16 mouse cellular contexts compared by ENCODE assay signal in the genomic region with DNA sequence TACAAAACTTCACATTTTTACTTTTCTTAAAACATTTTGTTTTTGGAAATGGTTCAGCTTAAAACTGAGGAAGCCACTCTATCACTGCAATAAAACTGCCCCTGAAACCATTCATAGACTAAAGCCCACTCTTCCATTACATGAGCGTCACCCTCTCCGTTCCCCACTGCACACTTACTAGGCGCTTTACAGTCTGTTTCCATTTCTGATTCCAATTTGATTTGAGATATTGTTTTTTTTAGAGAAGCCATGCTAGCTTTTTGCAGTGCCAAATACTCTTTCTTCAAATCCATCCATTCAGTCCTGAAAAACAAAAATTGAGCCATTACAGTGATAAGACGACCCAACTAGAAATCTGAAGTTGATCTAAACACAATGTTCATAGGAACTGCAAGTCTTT.
"Had no signal": no experiment of that assay in that cellular context is flagged by ENCODE, and none has a peak within 500 bp of the region (broad histone marks: within the 10 kb centered on the region; RNA-seq: fewer than 3 reads in every experiment).

No protein-coding gene starts in this region.

- H3K4me1 ChIP-seq: neural tube, embryonic 13.5 days; neural tube, embryonic 15.5 days; stomach, embryonic 15.5 days had no signal

- H3K27ac ChIP-seq: neural tube, embryonic 13.5 days; neural tube, embryonic 15.5 days; stomach, embryonic 15.5 days; stomach, postnatal 0 days had no signal

- DNase-seq: retina, postnatal 1 day; right cerebral cortex, adult 18-20 months; right cerebral cortex, postnatal 14 days; right cerebral cortex, postnatal 25 days; right cerebral cortex, postnatal 4 days; spleen, adult 18-20 months; thymus, adult 18-20 months; thymus, adult 2 months; thymus, postnatal 14 days; thymus, postnatal 25 days; thymus, postnatal 36 days; thymus, postnatal 4 days had no signal

- H3K9ac ChIP-seq: neural tube, embryonic 13.5 days; neural tube, embryonic 15.5 days; stomach, embryonic 15.5 days had no signal

- H3K27me3 ChIP-seq: neural tube, embryonic 13.5 days; neural tube, embryonic 15.5 days; stomach, embryonic 15.5 days had no signal

- H3K4me3 ChIP-seq: neural tube, embryonic 13.5 days; neural tube, embryonic 15.5 days; stomach, embryonic 15.5 days had no signal

- H3K4me2 ChIP-seq: neural tube, embryonic 13.5 days; neural tube, embryonic 15.5 days; stomach, embryonic 15.5 days had no signal

- H3K9me3 ChIP-seq: neural tube, embryonic 13.5 days; neural tube, embryonic 15.5 days; stomach, embryonic 15.5 days had no signal
